Mouse (Mus musculus): Measurements from ENCODE around the gene Uap1.
"Not testable (repeated sequence)": the region's sequence is repeated elsewhere in the genome, so short reads cannot be mapped to it uniquely, and the experiment has no call there.

Gene Uap1

DNA sequence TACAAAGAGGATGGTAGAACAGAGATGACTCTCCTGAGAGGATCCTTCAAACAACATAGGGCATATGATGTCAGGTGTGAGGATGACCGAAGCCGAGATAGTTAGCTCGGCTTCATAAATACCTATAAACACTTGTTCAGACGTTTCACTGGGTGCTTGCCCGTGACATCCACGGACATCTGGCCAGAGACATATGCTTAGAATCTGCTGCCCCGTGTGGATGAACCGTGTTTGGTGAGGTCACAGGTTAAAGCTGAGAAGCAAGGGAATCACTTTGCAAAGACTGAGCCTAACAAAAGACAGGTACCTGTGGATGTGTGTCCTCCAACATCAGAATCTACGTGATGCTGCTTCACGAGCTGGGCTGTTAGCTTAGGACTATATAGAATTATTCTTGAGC, 62.5 kb downstream of the Uap1 start:
- no peak for DNase-seq (ENCODE audit: extremely low spot score, low spot score)

DNA sequence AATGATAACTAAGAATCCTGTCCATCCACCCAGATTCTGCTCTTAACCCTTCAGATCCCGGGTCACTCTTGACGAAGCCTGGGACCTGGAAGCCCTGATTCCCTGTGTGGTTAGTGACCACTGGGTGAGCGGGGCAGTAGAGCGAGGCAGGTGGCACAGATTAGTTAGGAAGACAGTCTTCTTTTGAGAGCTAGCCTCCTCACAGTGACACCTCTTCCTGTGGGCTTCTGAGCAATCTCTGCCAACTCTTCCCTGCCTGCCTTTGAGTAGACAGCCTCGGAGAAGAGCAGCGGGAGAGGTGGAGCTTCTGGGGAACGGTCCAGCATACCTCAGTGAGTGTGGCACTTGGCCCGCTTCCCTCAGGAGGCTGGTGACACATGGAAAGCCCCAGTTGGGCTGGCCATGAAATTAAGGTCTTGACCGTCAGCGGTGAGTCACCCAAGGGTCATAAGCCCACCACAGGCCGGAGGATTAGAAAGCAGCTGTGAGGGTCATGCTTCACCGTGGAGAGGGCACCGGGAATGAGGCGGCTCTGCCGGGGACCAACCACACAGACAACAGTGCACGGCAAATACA, 63.0 kb downstream of the Uap1 start:
- no peak for DNase-seq (ENCODE audit: extremely low spot score, low spot score)

DNA sequence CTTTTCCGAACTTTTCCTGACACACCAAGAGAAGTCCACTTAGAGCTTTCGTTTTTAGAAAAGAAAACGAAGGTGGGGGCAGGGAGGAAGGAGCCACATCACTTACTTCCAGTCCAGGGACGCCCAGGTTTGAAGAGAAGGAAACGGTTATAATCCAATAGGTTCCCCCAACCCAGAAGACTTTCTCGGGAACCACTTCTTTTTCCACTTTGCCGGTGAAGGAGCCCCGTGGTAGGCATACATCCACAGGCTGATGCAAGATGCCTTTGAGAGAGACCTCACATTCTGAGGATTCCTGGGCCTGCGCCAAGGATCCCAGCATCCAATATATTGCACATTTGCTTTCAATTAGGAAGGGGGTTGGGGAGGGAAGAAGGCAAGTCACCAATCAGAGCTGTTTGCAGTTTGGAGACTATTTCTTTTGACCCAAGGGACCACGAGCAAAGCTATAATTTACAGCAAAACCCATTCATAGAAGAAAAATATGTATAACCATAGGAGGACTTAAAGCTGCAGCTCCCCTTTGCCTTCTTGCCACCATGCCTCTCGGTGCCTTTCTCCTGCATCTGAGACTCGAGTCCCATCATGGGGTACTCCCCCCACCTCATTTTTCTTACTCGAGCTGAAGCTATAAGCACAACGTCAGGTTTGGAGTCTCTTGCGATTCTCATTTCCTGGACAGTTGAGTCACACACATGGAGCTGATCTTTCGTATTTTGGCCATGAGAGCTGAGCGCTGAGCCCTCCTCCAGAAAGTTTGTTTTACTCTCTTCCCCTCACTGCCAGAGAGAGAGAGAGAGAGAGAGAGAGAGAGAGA, 64.0 kb downstream of the Uap1 start, which contains the start of gene Ddr2:
Gene Ddr2 (minus strand): TSS at position 247 of the 817 bp plus-strand sequence.
- peak; percentile 57 for DNase-seq (ENCODE audit: extremely low spot score, low spot score)

GRCm38 (mm10) chr1:170109776-170110515, 64.8 kb downstream of the Uap1 start:
- DNase-seq (ENCODE audit: extremely low spot score, low spot score): peak; percentile 40

DNA sequence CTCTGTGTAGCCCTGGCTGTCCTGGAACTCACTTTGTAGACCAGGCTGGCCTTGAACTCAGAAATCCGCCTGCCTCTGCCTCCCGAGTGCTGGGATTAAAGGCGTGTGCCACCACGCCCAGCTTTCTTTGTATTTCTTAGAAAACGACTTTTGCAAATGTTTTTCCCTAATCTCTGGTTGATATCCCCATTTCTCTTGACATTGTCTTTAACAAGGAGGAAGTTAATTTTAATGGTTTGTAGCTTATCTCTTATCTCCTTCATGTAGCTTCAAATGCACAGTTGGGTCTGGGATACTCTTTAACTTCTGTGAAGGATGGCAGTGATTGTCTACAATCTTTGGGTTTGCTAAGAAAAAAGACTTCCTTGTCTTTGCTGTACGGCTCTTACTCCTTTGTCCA, 71.9 kb downstream of the Uap1 start:
- DNase-seq (ENCODE audit: extremely low spot score, low spot score): not testable (repeated sequence)

Data from neural tube, embryonic 10.5 days (tissue).